Comparison of ENCODE assay signal across 8 mouse cellular contexts in the genomic region with DNA sequence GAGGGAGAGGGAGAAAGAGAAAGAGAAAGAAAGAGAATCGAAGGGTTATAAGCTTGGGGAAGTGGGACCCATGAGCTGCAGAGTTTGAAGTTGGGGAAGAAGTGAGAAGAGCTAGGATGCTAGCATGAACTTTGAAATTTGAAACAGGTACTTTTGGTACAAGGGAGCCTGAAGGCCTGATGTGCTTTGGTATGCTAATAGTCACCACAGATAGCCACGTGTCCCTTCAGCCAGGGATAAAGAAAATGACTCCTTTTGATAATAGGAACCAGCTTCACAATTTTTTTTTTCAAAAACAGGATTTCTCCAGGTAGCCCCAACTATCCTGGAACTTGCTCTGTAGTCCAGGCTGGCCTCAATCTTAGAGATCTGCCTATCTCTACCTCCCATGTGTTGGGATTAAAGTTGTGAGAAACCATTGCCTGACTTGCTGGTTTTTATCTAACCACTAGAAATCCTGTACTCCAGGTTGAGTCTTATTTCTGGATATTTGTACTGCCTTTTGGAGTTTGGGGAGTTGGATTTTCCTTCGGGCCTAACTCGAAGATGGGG. TPM values are rescaled to one million over a fixed set of nuclear protein-coding genes. Genes with fewer than 3 reads are reported as not detected.
DNase-seq lines count a peak whose midpoint lies in the region; ATAC-seq and TF ChIP-seq lines count a peak whose summit lies in the region.

No protein-coding gene starts in this region.

- no peak for TF ChIP-seq POLR2A in kidney, adult 2 months (IDR thresholded peaks at IDR 0.05; ENCODE audit: low read depth, low read length)

- ATAC-seq in hindbrain, postnatal 0 days: no peak
- no peak for ATAC-seq in midbrain, embryonic 16.5 days

- H3K4me3 ChIP-seq in kidney, adult 2 months (ENCODE audit: insufficient read depth, low read depth, low read length): no peak overlapping the region
- H3K4me3 ChIP-seq in brown adipose tissue, adult 24 weeks (ENCODE audit: insufficient read depth, low read depth, low read length): peak overlapping the region; percentile 69
- peak overlapping the region; percentile 94; the same call in 1 of the 2 replicates for H3K4me3 ChIP-seq in hindbrain, postnatal 0 days (ENCODE audit: low read length)
- peak overlapping the region; percentile 98; the same call in 1 of the 2 replicates for H3K4me3 ChIP-seq in midbrain, embryonic 16.5 days (ENCODE audit: low read depth, low read length)

- TF ChIP-seq CTCF in kidney, adult 2 months (conservative IDR thresholded peaks at IDR 0.05; ENCODE audit: insufficient read depth, insufficient read length, low read depth, low read length): no peak
- TF ChIP-seq CTCF in hindbrain, postnatal 0 days (IDR thresholded peaks at IDR 0.05; ENCODE audit: low read depth): no peak

- peak overlapping the region; percentile 95 for H3K27ac ChIP-seq in kidney, adult 2 months (ENCODE audit: insufficient read depth, low read depth, low read length)
- H3K27ac ChIP-seq in brown adipose tissue, adult 24 weeks (replicated peaks; ENCODE audit: low read depth, low read length): peak overlapping the region; percentile 94
- H3K27ac ChIP-seq in hindbrain, postnatal 0 days: no peak overlapping the region
- peak overlapping the region; percentile 91; the same call in 1 of the 2 replicates for H3K27ac ChIP-seq in midbrain, embryonic 16.5 days (ENCODE audit: low read length)

- H3K36me3 ChIP-seq in kidney, adult 2 months (ENCODE audit: control insufficient read depth, insufficient read depth, low read length): no peaks in the 10 kb centered on the region; the same call in 1 of the 2 replicates
- peaks cover 4% of the 10 kb centered on the region; the same call in 1 of the 2 replicates for H3K36me3 ChIP-seq in hindbrain, postnatal 0 days (ENCODE audit: insufficient read depth, low read length)
- H3K36me3 ChIP-seq in midbrain, embryonic 16.5 days (ENCODE audit: control insufficient read depth, insufficient read depth, low read length): peaks cover 3% of the 10 kb centered on the region

- peak overlapping the region; percentile 98; the same call in 1 of the 2 replicates for H3K4me2 ChIP-seq in hindbrain, postnatal 0 days (ENCODE audit: low read depth, low read length)
- peak overlapping the region; percentile 90 for H3K4me2 ChIP-seq in midbrain, embryonic 16.5 days (ENCODE audit: low read length)

- no peaks in the 10 kb centered on the region for H3K27me3 ChIP-seq in kidney, adult 2 months (replicated peaks; ENCODE audit: control insufficient read depth, insufficient read depth, low read length)
- no peaks in the 10 kb centered on the region for H3K27me3 ChIP-seq in hindbrain, postnatal 0 days (ENCODE audit: insufficient read depth, low read length)
- H3K27me3 ChIP-seq in midbrain, embryonic 16.5 days (ENCODE audit: control insufficient read depth, insufficient read depth, low read depth, low read length): no peaks in the 10 kb centered on the region

- DNase-seq in kidney, adult 2 months: no peak
- no peak for DNase-seq in kidney, postnatal 25 days
- no peak for DNase-seq in hindbrain, postnatal 0 days (ENCODE audit: low spot score)
- DNase-seq in c-Kit-positive CD71-positive TER-119-positive erythroid progenitor cells, embryonic 14.5 days (ENCODE audit: low spot score): no peak
- DNase-seq in right cerebral cortex, postnatal 14 days: no peak
- DNase-seq in cerebellum, postnatal 14 days: no peak

- H3K9me3 ChIP-seq in hindbrain, postnatal 0 days (ENCODE audit: low read length): no peaks in the 10 kb centered on the region
- no peaks in the 10 kb centered on the region for H3K9me3 ChIP-seq in midbrain, embryonic 16.5 days (replicated peaks; ENCODE audit: control insufficient read depth, low read length, poor library complexity, severe bottlenecking)

- peaks cover 12% of the 10 kb centered on the region for H3K4me1 ChIP-seq in kidney, adult 2 months (ENCODE audit: control insufficient read depth, insufficient read depth, low read length)
- H3K4me1 ChIP-seq in brown adipose tissue, adult 24 weeks (ENCODE audit: control insufficient read depth, insufficient read depth, insufficient read length, low read length): peaks cover 3% of the 10 kb centered on the region; the same call in 1 of the 2 replicates
- peaks cover 11% of the 10 kb centered on the region for H3K4me1 ChIP-seq in hindbrain, postnatal 0 days (ENCODE audit: insufficient read depth, low read length)
- peaks cover 30% of the 10 kb centered on the region for H3K4me1 ChIP-seq in midbrain, embryonic 16.5 days (ENCODE audit: control insufficient read depth, insufficient read depth, low read length)

- WGBS in kidney, adult 2 months: 81% methylated on average over 4 of the region's 4 CpGs
- 69% methylated on average over 4 of the region's 4 CpGs for WGBS in hindbrain, postnatal 0 days
- 75% methylated on average over 4 of the region's 4 CpGs for WGBS in midbrain, embryonic 16.5 days

- H3K9ac ChIP-seq in hindbrain, postnatal 0 days (replicated peaks; ENCODE audit: low read length): no peak overlapping the region
- H3K9ac ChIP-seq in midbrain, embryonic 16.5 days (ENCODE audit: low read depth, low read length): no peak overlapping the region; the same call in 1 of the 2 replicates

RNA-seq across cellular contexts. Expression of a gene that starts 3.1 kb away (rescaled TPM):
- polyA plus RNA-seq in kidney, adult 2 months (2012; rRNA removed): 43.1 and 54.5 TPM in 2 replicates
- 10.6 and 28.7 TPM in 2 replicates for polyA plus RNA-seq in brown adipose tissue, adult 24 weeks (2012; ENCODE audit: insufficient read depth, insufficient read length, missing spikeins)
- total RNA-seq in hindbrain, postnatal 0 days (2014; rRNA removed): 41.4 and 43.3 TPM in 2 replicates
- 29.1 and 30.2 TPM in 2 replicates for polyA plus RNA-seq in hindbrain, postnatal 0 days (2015; fragmentation: Nextera tagmentation; extraction: Ambion mirVana)
- 32.6 and 36.4 TPM in 2 replicates for polyA plus RNA-seq in midbrain, embryonic 16.5 days (2015; fragmentation: Nextera tagmentation; extraction: Ambion mirVana)

RNA-seq across cellular contexts. Expression of a gene that starts 36.5 kb away (rescaled TPM):
- 5.7 and 6.6 TPM in 2 replicates for polyA plus RNA-seq in kidney, adult 2 months (2012; rRNA removed)
- 4.0 and 5.7 TPM in 2 replicates for polyA plus RNA-seq in brown adipose tissue, adult 24 weeks (2012; ENCODE audit: insufficient read depth, insufficient read length, missing spikeins)
- 30.7 and 31.8 TPM in 2 replicates for total RNA-seq in hindbrain, postnatal 0 days (2014; rRNA removed)
- polyA plus RNA-seq in hindbrain, postnatal 0 days (2015; fragmentation: Nextera tagmentation; extraction: Ambion mirVana): 33.1 and 35.4 TPM in 2 replicates
- polyA plus RNA-seq in midbrain, embryonic 16.5 days (2015; fragmentation: Nextera tagmentation; extraction: Ambion mirVana): 65.9 and 76.5 TPM in 2 replicates

RNA-seq across cellular contexts. Expression of a gene that starts 42.9 kb away (rescaled TPM):
- 57.8 and 72.9 TPM in 2 replicates for polyA plus RNA-seq in kidney, adult 2 months (2012; rRNA removed)
- polyA plus RNA-seq in brown adipose tissue, adult 24 weeks (2012; ENCODE audit: insufficient read depth, insufficient read length, missing spikeins): 193 and 221 TPM in 2 replicates
- total RNA-seq in hindbrain, postnatal 0 days (2014; rRNA removed): 49.6 and 50.6 TPM in 2 replicates
- 52.9 and 54.3 TPM in 2 replicates for polyA plus RNA-seq in hindbrain, postnatal 0 days (2015; fragmentation: Nextera tagmentation; extraction: Ambion mirVana)
- polyA plus RNA-seq in midbrain, embryonic 16.5 days (2015; fragmentation: Nextera tagmentation; extraction: Ambion mirVana): 69.2 and 70.2 TPM in 2 replicates

RNA-seq across cellular contexts. Expression of a gene that starts 43.0 kb away (rescaled TPM):
- polyA plus RNA-seq in kidney, adult 2 months (2012; rRNA removed): 34.6 and 42.3 TPM in 2 replicates
- polyA plus RNA-seq in brown adipose tissue, adult 24 weeks (2012; ENCODE audit: insufficient read depth, insufficient read length, missing spikeins): 4.2 and 4.4 TPM in 2 replicates
- 18.4 and 18.8 TPM in 2 replicates for total RNA-seq in hindbrain, postnatal 0 days (2014; rRNA removed)
- polyA plus RNA-seq in hindbrain, postnatal 0 days (2015; fragmentation: Nextera tagmentation; extraction: Ambion mirVana): 6.1 and 7.3 TPM in 2 replicates
- 4.2 and 4.3 TPM in 2 replicates for polyA plus RNA-seq in midbrain, embryonic 16.5 days (2015; fragmentation: Nextera tagmentation; extraction: Ambion mirVana)

RNA-seq across cellular contexts. Expression of a gene that starts 43.5 kb away (rescaled TPM):
- polyA plus RNA-seq in kidney, adult 2 months (2012; rRNA removed): 57.2 and 70.7 TPM in 2 replicates
- polyA plus RNA-seq in brown adipose tissue, adult 24 weeks (2012; ENCODE audit: insufficient read depth, insufficient read length, missing spikeins): 74.8 and 95.3 TPM in 2 replicates
- 36.0 and 41.2 TPM in 2 replicates for total RNA-seq in hindbrain, postnatal 0 days (2014; rRNA removed)
- 93.4 and 101 TPM in 2 replicates for polyA plus RNA-seq in hindbrain, postnatal 0 days (2015; fragmentation: Nextera tagmentation; extraction: Ambion mirVana)
- 92.7 and 102 TPM in 2 replicates for polyA plus RNA-seq in midbrain, embryonic 16.5 days (2015; fragmentation: Nextera tagmentation; extraction: Ambion mirVana)
